ENCODE assay signal across 18 mouse cellular contexts in the genomic region with DNA sequence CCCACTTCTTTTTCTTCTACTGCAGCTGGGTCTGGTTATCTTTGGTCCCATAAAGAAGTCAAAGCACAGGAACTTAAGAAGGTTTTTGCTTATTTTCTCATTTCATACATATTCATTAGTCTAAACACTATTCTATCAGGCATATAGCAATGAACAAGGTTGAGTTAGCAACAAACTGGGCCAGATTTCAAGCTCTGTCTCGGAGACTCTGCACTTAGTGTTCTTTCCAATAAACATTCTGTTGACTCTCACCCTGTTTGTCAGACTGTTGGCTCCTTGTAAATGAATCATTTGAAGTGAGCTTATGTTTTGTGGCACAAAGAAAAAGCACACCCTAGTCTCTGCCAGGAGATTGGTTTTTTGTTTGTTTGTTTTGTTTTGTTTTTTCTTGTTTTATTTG. TPM values are rescaled to one million over a fixed set of nuclear protein-coding genes. Genes with fewer than 3 reads are reported as not detected.
A peak's percentile ranks its signal among the peaks of the same experiment; 100 is the strongest.
DNase-seq lines count a peak whose midpoint lies in the region; ATAC-seq and TF ChIP-seq lines count a peak whose summit lies in the region.
"Had no signal": no experiment of that assay in that cellular context is flagged by ENCODE, and none has a peak within 500 bp of the region (broad histone marks: within the 10 kb centered on the region; RNA-seq: fewer than 3 reads in every experiment).

No protein-coding gene starts in this region.

- H3K27ac ChIP-seq in lung, embryonic 14.5 days (ENCODE audit: low read depth): no peak overlapping the region
- no peak overlapping the region for H3K27ac ChIP-seq in forebrain, postnatal 0 days (ENCODE audit: low read depth, low read length)
- H3K27ac ChIP-seq in liver, embryonic 12.5 days: no peak overlapping the region
- H3K27ac ChIP-seq: kidney, embryonic 15.5 days had no signal

- H3K36me3 ChIP-seq in lung, embryonic 14.5 days (ENCODE audit: insufficient read depth): no peaks in the 10 kb centered on the region
- H3K36me3 ChIP-seq in forebrain, postnatal 0 days (ENCODE audit: insufficient read depth): no peaks in the 10 kb centered on the region
- no peaks in the 10 kb centered on the region for H3K36me3 ChIP-seq in liver, embryonic 12.5 days
- H3K36me3 ChIP-seq: kidney, embryonic 15.5 days had no signal

- intact Hi-C loops in heart, postnatal 25 days (cut with DNase I): no loop called here

- H3K27me3 ChIP-seq in lung, embryonic 14.5 days (ENCODE audit: insufficient read depth, low read length): no peaks in the 10 kb centered on the region
- H3K27me3 ChIP-seq in forebrain, postnatal 0 days (ENCODE audit: insufficient read depth, low read length): no peaks in the 10 kb centered on the region
- no peaks in the 10 kb centered on the region for H3K27me3 ChIP-seq in liver, embryonic 12.5 days (replicated peaks)
- H3K27me3 ChIP-seq: kidney, embryonic 15.5 days had no signal

- no peak overlapping the region for H3K9ac ChIP-seq in lung, embryonic 14.5 days
- no peak overlapping the region for H3K9ac ChIP-seq in forebrain, postnatal 0 days
- no peak overlapping the region for H3K9ac ChIP-seq in liver, embryonic 12.5 days
- H3K9ac ChIP-seq: kidney, embryonic 15.5 days had no signal

- H3K4me3 ChIP-seq in lung, embryonic 14.5 days (ENCODE audit: low read depth, low read length): no peak overlapping the region
- no peak overlapping the region for H3K4me3 ChIP-seq in forebrain, postnatal 0 days (ENCODE audit: low read depth, low read length)
- no peak overlapping the region for H3K4me3 ChIP-seq in liver, embryonic 12.5 days
- H3K4me3 ChIP-seq: erythroblast, embryonic 14.5 days; kidney, embryonic 15.5 days had no signal

- no peaks in the 10 kb centered on the region for H3K9me3 ChIP-seq in lung, embryonic 14.5 days (ENCODE audit: low read depth, low read length)
- H3K9me3 ChIP-seq in forebrain, postnatal 0 days (ENCODE audit: low read length): no peaks in the 10 kb centered on the region
- no peaks in the 10 kb centered on the region for H3K9me3 ChIP-seq in liver, embryonic 12.5 days (replicated peaks)
- H3K9me3 ChIP-seq: kidney, embryonic 15.5 days had no signal

- no peak for ATAC-seq in lung, embryonic 14.5 days (ENCODE audit: insufficient read depth)
- peak; percentile 81 for ATAC-seq in forebrain, postnatal 0 days
- no peak for ATAC-seq in liver, embryonic 12.5 days
- ATAC-seq: activated CD4-positive, CD25-positive, alpha-beta regulatory T cell, adult 4 months; CD4-positive, CD25-positive, alpha-beta regulatory T cell, adult 4 months had no signal

- peak; percentile 12 for DNase-seq in heart, adult 8-10 months (ENCODE audit: low spot score)
- DNase-seq in heart, postnatal 25 days (ENCODE audit: low spot score): no peak
- peak; percentile 43 for DNase-seq in lung, embryonic 14.5 days
- DNase-seq in lung, postnatal 4 days: no peak
- DNase-seq in brain, adult 2 months (ENCODE audit: low read depth, low spot score): peak; percentile 36
- peak; percentile 26 for DNase-seq in forebrain, postnatal 0 days
- DNase-seq: embryo, embryonic 11 days; heart, postnatal 36 days; thymus, adult 18-20 months had no signal

- H3K4me2 ChIP-seq in lung, embryonic 14.5 days: no peak overlapping the region
- H3K4me2 ChIP-seq in forebrain, postnatal 0 days (ENCODE audit: low read depth): no peak overlapping the region
- H3K4me2 ChIP-seq in liver, embryonic 12.5 days: no peak overlapping the region
- H3K4me2 ChIP-seq: kidney, embryonic 15.5 days; liver, embryonic 11.5 days had no signal

- 43% methylated on average over 1 of the region's 1 CpGs for WGBS in lung, embryonic 14.5 days
- WGBS in forebrain, postnatal 0 days: 17% methylated on average over 1 of the region's 1 CpGs
- 60% methylated on average over 1 of the region's 1 CpGs for WGBS in liver, embryonic 12.5 days (ENCODE audit: insufficient replicate concordance)

- no peak for TF ChIP-seq CTCF in lung, embryonic 14.5 days (IDR thresholded peaks at IDR 0.05; ENCODE audit: low read depth)
- no peak for TF ChIP-seq CTCF in forebrain, postnatal 0 days (IDR thresholded peaks at IDR 0.05; ENCODE audit: low read depth)

- no peaks in the 10 kb centered on the region for H3K4me1 ChIP-seq in lung, embryonic 14.5 days (ENCODE audit: insufficient read depth)
- H3K4me1 ChIP-seq in forebrain, postnatal 0 days (ENCODE audit: insufficient read depth): no peaks in the 10 kb centered on the region; the same call in 1 of the 2 replicates
- no peaks in the 10 kb centered on the region for H3K4me1 ChIP-seq in liver, embryonic 12.5 days
- H3K4me1 ChIP-seq: kidney, embryonic 15.5 days had no signal

RNA-seq across cellular contexts. Expression of a gene that starts 19.3 kb away (rescaled TPM):
- not detected for total RNA-seq in heart, adult 8-10 months (2022)
- not detected for total RNA-seq in heart, postnatal 25 days (2021)
- 0.09 and 0.11 TPM in 2 replicates for polyA plus RNA-seq in lung, embryonic 14.5 days (2014; fragmentation: Nextera tagmentation; extraction: Ambion mirVana)
- not detected in 2 replicates for total RNA-seq in forebrain, postnatal 0 days (2014; rRNA removed)
- polyA plus RNA-seq in forebrain, postnatal 0 days (2015; fragmentation: Nextera tagmentation; extraction: Ambion mirVana): not detected in 2 replicates
- 0.01 TPM in 1 of 2 replicates, not detected in the other for polyA plus RNA-seq in liver, embryonic 12.5 days (2016; fragmentation: Nextera tagmentation; extraction: Ambion mirVana)
- total RNA-seq: gastrocnemius, adult 8-10 months; heart, postnatal 36 days; layer of hippocampus, postnatal 14 days; left cerebral cortex, postnatal 36 days had no signal
- polyA plus RNA-seq: activated CD4-positive, CD25-positive, alpha-beta regulatory T cell, adult 4 months; CD4-positive, CD25-positive, alpha-beta regulatory T cell, adult 4 months; erythroblast, embryonic 14.5 days had no signal

Comparison
In these comparisons a context has a peak if more than half of its experiments do, and no peak if none do; other contexts are left out.
1. DNase-seq: peak in heart, adult 8-10 months (single experiment), lung, embryonic 14.5 days (single experiment), brain, adult 2 months (single experiment) and forebrain, postnatal 0 days (single experiment); none in heart, postnatal 25 days (single experiment) and lung, postnatal 4 days (0 of 2).